Mouse (Mus musculus): ENCODE data around the gene Lce1a1. TPM values are rescaled to one million over a fixed set of nuclear protein-coding genes. Genes with fewer than 3 reads are reported as not detected.

The Lce1a1 gene
- total RNA-seq, 2 experiments from 2014 or later = not detected

Other genes with a start within 250 kb of the Lce1a1 start
- gene Sprr2i, start 240.3 kb downstream of the Lce1a1 start, total RNA-seq (2021) = not detected
- not detected for gene Sprr2j-ps, start 230.2 kb downstream of the Lce1a1 start, total RNA-seq (2021)
- 1 to 10 TPM; 3.7 to 4.1 TPM for gene Gm9774, start 218.9 kb downstream of the Lce1a1 start, total RNA-seq (2021)
- gene Sprr2k, start 215.7 kb downstream of the Lce1a1 start, total RNA-seq (2021) = not detected
- gene Sprr1b, start 209.5 kb downstream of the Lce1a1 start, total RNA-seq (2021) = not detected
- gene Sprr3, start 189.6 kb downstream of the Lce1a1 start, total RNA-seq (2021) = not detected
- gene Sprr1a, start 162.4 kb downstream of the Lce1a1 start, total RNA-seq (2021) = not detected
- not detected for gene Sprr4, start 147.8 kb downstream of the Lce1a1 start, total RNA-seq (2021)
- gene 2310046K23Rik, start 113.8 kb downstream of the Lce1a1 start, total RNA-seq (2021) = not detected
- not detected for gene Ivl, start 74.6 kb downstream of the Lce1a1 start, total RNA-seq (2021)
- gene Smcp, start 59.3 kb downstream of the Lce1a1 start, total RNA-seq (2021) = not detected
- gene 2210017I01Rik, start 40.8 kb downstream of the Lce1a1 start, total RNA-seq (2021) = not detected
- not detected for gene Lce6a, start 26.6 kb downstream of the Lce1a1 start, total RNA-seq (2021)
- gene Lce1b, start 8.6 kb upstream of the Lce1a1 start, total RNA-seq (2021) = not detected
- gene Lce1a2, start 22.0 kb upstream of the Lce1a1 start, total RNA-seq (2021) = not detected
- gene Lce1c, start 30.9 kb upstream of the Lce1a1 start, total RNA-seq (2021) = under 1 TPM in 1 of 2 experiments, not detected in 1; 0.39 TPM
- not detected for gene Lce1d, start 38.9 kb upstream of the Lce1a1 start, total RNA-seq (2021)
- not detected for gene Lce1e, start 60.8 kb upstream of the Lce1a1 start, total RNA-seq (2021)
- gene Lce1f, start 72.0 kb upstream of the Lce1a1 start, total RNA-seq (2021) = not detected
- not detected for gene Gm38119, start 90.8 kb upstream of the Lce1a1 start, total RNA-seq (2021)
- gene Lce1g, start 104.0 kb upstream of the Lce1a1 start, total RNA-seq (2021) = not detected
- not detected for gene Lce1h, start 116.8 kb upstream of the Lce1a1 start, total RNA-seq (2021)
- not detected for gene Lce1i, start 130.6 kb upstream of the Lce1a1 start, total RNA-seq (2021)
- not detected for gene Lce1j, start 142.2 kb upstream of the Lce1a1 start, total RNA-seq (2021)
- not detected for gene Lce1k, start 159.6 kb upstream of the Lce1a1 start, total RNA-seq (2021)
- gene Kprp, start 178.9 kb upstream of the Lce1a1 start, total RNA-seq (2021) = under 1 TPM in 1 of 2 experiments, not detected in 1; 0.13 TPM
- not detected for gene Lce1l, start 203.0 kb upstream of the Lce1a1 start, total RNA-seq (2021)
- gene 2310050C09Rik, start 221.9 kb upstream of the Lce1a1 start, total RNA-seq (2021) = not detected